Mouse (Mus musculus) cerebellum, postnatal 14 days (tissue): ENCODE results near the gene Olfr978.
"Not testable (repeated sequence)": the region's sequence is repeated elsewhere in the genome, so short reads cannot be mapped to it uniquely, and the experiment has no call there.

Experiments
- DNase-seq, 2 experiments: peaks; one replicate each; pipeline ENCODE4 v3.0.0; 2021; ENCODE audit warnings: mixed read lengths in 2 of 2

The Olfr978 gene

GRCm38 (mm10) chr9:39991813-39992212, at the start of gene Olfr978:
TSS of gene Olfr978 (plus strand) at chr9:39992113.
- DNase-seq = no peak

DNA sequence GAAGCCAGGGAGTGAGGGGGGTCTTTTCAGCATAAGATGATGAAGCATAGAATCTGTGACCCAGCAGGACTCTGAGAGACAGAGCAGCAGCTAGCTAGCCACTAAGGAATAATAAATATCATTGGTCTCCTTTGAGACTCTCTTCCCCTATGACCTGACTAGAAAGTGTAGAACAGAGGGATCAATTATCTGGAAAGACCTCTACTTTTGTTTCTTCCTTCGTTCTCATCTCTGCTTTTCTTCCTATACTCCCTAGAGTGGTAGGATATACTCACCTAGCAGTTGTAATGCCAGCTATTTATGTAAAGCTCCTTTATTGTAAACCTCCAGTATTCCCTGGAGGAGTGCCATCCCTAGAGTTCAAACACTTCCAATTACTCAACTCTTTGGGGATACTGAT, 40.0 kb upstream of the Olfr978 start, which contains the start of gene Olfr975:
Gene Olfr975 (minus strand): TSS at position 101 of the 400 bp plus-strand sequence.
- no peak for DNase-seq

DNA sequence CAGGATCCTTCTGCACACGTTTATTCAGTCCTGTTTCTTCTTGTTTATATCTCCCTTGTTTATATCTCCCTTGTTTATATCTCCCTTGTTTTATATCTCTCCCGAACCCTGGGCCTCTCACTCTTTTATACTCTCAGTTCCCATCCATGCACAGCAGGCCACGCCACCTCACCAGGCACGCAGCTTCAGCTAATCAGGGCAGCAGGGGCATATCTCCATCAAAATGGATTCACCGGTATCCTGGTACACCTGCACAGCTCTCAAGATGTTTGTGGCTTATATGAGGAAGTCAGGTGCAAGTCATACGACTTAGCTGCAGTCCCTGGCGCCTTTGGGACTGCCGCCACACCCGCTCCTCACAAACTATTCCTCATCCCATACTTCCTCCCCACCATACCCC, 30.9 kb upstream of the Olfr978 start, which contains the start of gene Olfr976:
Gene Olfr976 (minus strand): TSS at position 101 of the 400 bp plus-strand sequence.
- DNase-seq = not testable (repeated sequence)

DNA sequence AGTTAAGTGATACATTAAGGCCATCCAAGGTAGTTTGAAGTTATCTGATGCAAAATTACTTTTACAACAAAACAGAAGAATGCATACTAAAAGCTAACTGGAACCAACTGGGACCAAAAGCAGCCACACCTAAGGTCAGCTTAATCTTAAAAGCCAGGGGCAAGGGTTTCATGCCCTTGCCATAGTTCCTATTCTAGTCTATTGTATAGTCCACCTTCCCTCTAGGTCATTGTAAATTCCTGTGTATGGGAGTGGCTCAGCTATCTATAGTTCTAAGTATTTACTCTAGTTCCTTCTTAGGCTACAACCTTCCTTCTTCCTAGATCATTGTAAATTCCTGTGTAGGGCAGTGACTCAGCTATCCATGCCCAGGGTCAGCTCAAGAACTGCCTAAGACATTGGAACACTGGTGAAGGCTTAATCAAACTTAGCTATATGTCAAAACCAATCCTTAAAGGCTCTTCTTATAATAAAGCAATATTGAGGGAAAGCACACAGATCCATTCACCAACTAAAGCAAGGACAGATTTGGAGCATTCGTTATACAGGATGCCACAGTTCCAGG, 15.2 kb upstream of the Olfr978 start:
- DNase-seq = not testable (repeated sequence)

DNA sequence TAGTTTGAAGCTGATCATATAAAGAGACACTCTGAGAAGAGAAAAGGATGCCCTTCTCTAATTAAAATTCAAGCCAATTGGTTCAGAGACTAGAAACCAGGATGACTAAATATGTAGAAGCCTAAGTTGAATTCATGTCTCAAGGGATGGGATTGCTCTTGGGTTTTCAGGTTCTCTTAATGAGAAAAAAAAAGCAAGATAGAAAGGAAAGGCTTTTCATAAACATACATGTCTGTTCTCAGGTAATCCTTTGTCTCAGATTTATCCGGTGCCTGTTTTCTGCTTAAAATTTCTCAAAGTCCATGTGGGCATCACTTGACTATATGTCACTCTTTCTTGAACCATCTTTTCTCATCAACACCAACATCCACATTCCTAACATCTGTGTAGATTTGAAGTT, 11.5 kb downstream of the Olfr978 start, which contains the start of gene Olfr979:
Gene Olfr979 (minus strand): TSS at position 101 of the 400 bp plus-strand sequence.
- no peak for DNase-seq

GRCm38 (mm10) chr9:40009482-40009881, 17.6 kb downstream of the Olfr978 start, which contains the start of gene Olfr980:
TSS of gene Olfr980 (minus strand) at chr9:40009582.
- DNase-seq = no peak

GRCm38 (mm10) chr9:40021164-40021563, 29.3 kb downstream of the Olfr978 start, which contains the start of gene Olfr981:
TSS of gene Olfr981 (plus strand) at chr9:40021464.
- no peak for DNase-seq
